Mouse (Mus musculus) cortical plate, adult 2 months (tissue): ENCODE measurements at regions not wholly inside any gene's neighbourhood (a gene's known extent, or its start where the extent isn't known, plus 50 kb on each side); places are given as distances from the start of the nearest gene placed in this dataset.

Source experiments
- CTCF ChIP-seq: fragments of 200-500 bp; IDR thresholded peaks from 2 replicates; pipeline ENCODE4 v1.5.1; 2011; ENCODE audit warnings: mild to moderate bottlenecking, control low read depth, low read length; ENCODE audit not compliant: insufficient read depth; ENCODE audit errors: extremely low read depth
- POLR2A ChIP-seq: fragments of 200-500 bp; IDR thresholded peaks from 2 replicates; pipeline ENCODE4 v1.6.1; 2011; ENCODE audit warnings: mild to moderate bottlenecking, low read length, control low read depth; ENCODE audit not compliant: insufficient read depth; ENCODE audit errors: extremely low read depth

DNA sequence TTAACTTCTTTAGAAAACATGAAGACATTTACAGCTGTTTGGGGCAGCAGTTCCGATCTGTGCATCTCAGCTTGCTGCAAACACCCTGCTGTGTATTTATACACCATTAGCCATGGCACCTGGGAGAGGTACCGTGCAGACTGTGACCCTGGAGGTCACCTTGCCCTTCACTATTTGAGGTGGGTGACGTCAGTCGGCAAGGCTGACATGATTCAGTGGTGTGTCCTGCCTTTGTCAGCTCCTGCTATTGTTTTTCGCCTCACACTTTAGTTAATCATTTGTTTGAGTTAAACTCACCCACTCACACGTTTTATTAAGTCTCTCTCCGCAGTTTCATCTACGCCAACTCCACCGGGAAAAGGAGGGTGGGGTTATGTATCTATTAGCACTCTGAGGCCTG is 305.9 kb downstream of the Cog6 start:
- TF ChIP-seq POLR2A (no peak), CTCF (no peak)
